Mouse (Mus musculus): Measurements from ENCODE around the gene Usp35. TPM values are rescaled to one million over a fixed set of nuclear protein-coding genes. Genes with fewer than 3 reads are reported as not detected.

The Usp35 gene
- polyA plus RNA-seq, 2 experiments, result 0.14 to 0.36 TPM

GRCm38 (mm10) chr7:97357840-97358239, 26.0 kb upstream of the Usp35 start:
- ATAC-seq (ENCODE audit: insufficient read depth) (no peak), DNase-seq (ENCODE audit: low read depth in 3 of 3, low spot score in 3 of 3) (no peak)
- TF ChIP-seq EP300 (IDR thresholded peaks at IDR 0.05; ENCODE audit: low read depth) (no peak), CTCF (IDR thresholded peaks at IDR 0.05; ENCODE audit: low read depth) (no peak)

GRCm38 (mm10) chr7:97356875-97357276, 25.1 kb upstream of the Usp35 start:
- 52% methylated on average over 5 of the region's 5 CpGs for WGBS (ENCODE audit: insufficient replicate concordance)
- H3K9ac ChIP-seq (replicated peaks), result no peak overlapping the region
- no peaks in the 10 kb centered on the region for H3K27me3 ChIP-seq (ENCODE audit: control insufficient read depth, insufficient read depth, low read length)
- H3K27ac ChIP-seq, result no peak overlapping the region
- DNase-seq (ENCODE audit: low read depth in 3 of 3, low spot score in 3 of 3) (no peak), ATAC-seq (ENCODE audit: insufficient read depth) (no peak)
- no peaks in the 10 kb centered on the region; a peak in 1 of 4 replicates for H3K4me1 ChIP-seq (replicated peaks; ENCODE audit: control insufficient read depth in 2 of 2, insufficient read depth in 2 of 2, low read length in 1 of 2)
- no peaks in the 10 kb centered on the region for H3K36me3 ChIP-seq (replicated peaks; ENCODE audit: control insufficient read depth, insufficient read depth, low read depth)
- no peak overlapping the region for H3K4me2 ChIP-seq (ENCODE audit: low read depth)
- no peak overlapping the region for H3K4me3 ChIP-seq (ENCODE audit: insufficient read depth in 1 of 2, low read depth in 2 of 2, low read length in 2 of 2)
- no peaks in the 10 kb centered on the region for H3K9me3 ChIP-seq (ENCODE audit: control insufficient read depth, low read length)
- TF ChIP-seq EP300 (IDR thresholded peaks at IDR 0.05; ENCODE audit: low read depth) (no peak), CTCF (IDR thresholded peaks at IDR 0.05; ENCODE audit: low read depth) (no peak)

More at GRCm38 (mm10) chr7:97357840-97358239, 26.0 kb upstream of the Usp35 start:
- Histone ChIP-seq H3K9ac (replicated peaks) (no peak overlapping the region), H3K27ac (no peak overlapping the region), H3K27me3 (ENCODE audit: control insufficient read depth, insufficient read depth, low read length) (no peaks in the 10 kb centered on the region), H3K9me3 (ENCODE audit: control insufficient read depth, low read length) (no peaks in the 10 kb centered on the region), H3K4me3 (ENCODE audit: insufficient read depth in 1 of 2, low read depth in 2 of 2, low read length in 2 of 2) (no peak overlapping the region), H3K4me1 (replicated peaks; ENCODE audit: control insufficient read depth in 2 of 2, insufficient read depth in 2 of 2, low read length in 1 of 2) (no peaks in the 10 kb centered on the region; a peak in 1 of 4 replicates), H3K36me3 (replicated peaks; ENCODE audit: control insufficient read depth, insufficient read depth, low read depth) (no peaks in the 10 kb centered on the region), H3K4me2 (ENCODE audit: low read depth) (no peak overlapping the region)
- 43% methylated on average over 3 of the region's 3 CpGs for WGBS (ENCODE audit: insufficient replicate concordance)

GRCm38 (mm10) chr7:97356253-97356652, 24.4 kb upstream of the Usp35 start:
- no peak overlapping the region for H3K27ac ChIP-seq
- TF ChIP-seq CTCF (IDR thresholded peaks at IDR 0.05; ENCODE audit: low read depth) (no peak), EP300 (IDR thresholded peaks at IDR 0.05; ENCODE audit: low read depth) (no peak)

GRCm38 (mm10) chr7:97355068-97355841, 23.4 kb upstream of the Usp35 start:
- Histone ChIP-seq H3K27ac (no peak overlapping the region), H3K9ac (replicated peaks) (no peak overlapping the region), H3K36me3 (replicated peaks; ENCODE audit: control insufficient read depth, insufficient read depth, low read depth) (no peaks in the 10 kb centered on the region), H3K4me1 (replicated peaks; ENCODE audit: control insufficient read depth in 2 of 2, insufficient read depth in 2 of 2, low read length in 1 of 2) (no peaks in the 10 kb centered on the region; a peak in 1 of 4 replicates), H3K4me2 (ENCODE audit: low read depth) (no peak overlapping the region), H3K9me3 (ENCODE audit: control insufficient read depth, low read length) (no peaks in the 10 kb centered on the region), H3K4me3 (ENCODE audit: insufficient read depth in 1 of 2, low read depth in 2 of 2, low read length in 2 of 2) (no peak overlapping the region), H3K27me3 (ENCODE audit: control insufficient read depth, insufficient read depth, low read length) (no peaks in the 10 kb centered on the region)
- WGBS (ENCODE audit: insufficient replicate concordance), result 37% methylated on average over 13 of the region's 13 CpGs
- DNase-seq (ENCODE audit: low read depth in 3 of 3, low spot score in 3 of 3), result no peak
- no peak for TF ChIP-seq CTCF (IDR thresholded peaks at IDR 0.05; ENCODE audit: low read depth)
- TF ChIP-seq EP300 (IDR thresholded peaks at IDR 0.05; ENCODE audit: low read depth), result no peak
- no peak for ATAC-seq (ENCODE audit: insufficient read depth)

More at GRCm38 (mm10) chr7:97356253-97356652, 24.4 kb upstream of the Usp35 start:
- Histone ChIP-seq H3K27me3 (ENCODE audit: control insufficient read depth, insufficient read depth, low read length) (no peaks in the 10 kb centered on the region), H3K4me2 (ENCODE audit: low read depth) (no peak overlapping the region), H3K4me1 (replicated peaks; ENCODE audit: control insufficient read depth in 2 of 2, insufficient read depth in 2 of 2, low read length in 1 of 2) (no peaks in the 10 kb centered on the region; a peak in 1 of 4 replicates), H3K4me3 (ENCODE audit: insufficient read depth in 1 of 2, low read depth in 2 of 2, low read length in 2 of 2) (no peak overlapping the region), H3K9me3 (ENCODE audit: control insufficient read depth, low read length) (no peaks in the 10 kb centered on the region), H3K36me3 (replicated peaks; ENCODE audit: control insufficient read depth, insufficient read depth, low read depth) (no peaks in the 10 kb centered on the region), H3K9ac (replicated peaks) (no peak overlapping the region)
- 63% methylated on average over 5 of the region's 5 CpGs for WGBS (ENCODE audit: insufficient replicate concordance)
- DNase-seq (ENCODE audit: low read depth in 3 of 3, low spot score in 3 of 3) (no peak), ATAC-seq (ENCODE audit: insufficient read depth) (no peak)

GRCm38 (mm10) chr7:97353356-97353755, 21.5 kb upstream of the Usp35 start:
- DNase-seq (ENCODE audit: low read depth in 3 of 3, low spot score in 3 of 3), result no peak
- 62% methylated on average over 6 of the region's 6 CpGs for WGBS (ENCODE audit: insufficient replicate concordance)
- no peak for ATAC-seq (ENCODE audit: insufficient read depth)
- Histone ChIP-seq H3K27ac (no peak overlapping the region), H3K27me3 (ENCODE audit: control insufficient read depth, insufficient read depth, low read length) (no peaks in the 10 kb centered on the region), H3K4me3 (ENCODE audit: insufficient read depth in 1 of 2, low read depth in 2 of 2, low read length in 2 of 2) (no peak overlapping the region), H3K9me3 (ENCODE audit: control insufficient read depth, low read length) (no peaks in the 10 kb centered on the region), H3K9ac (replicated peaks) (no peak overlapping the region), H3K4me2 (ENCODE audit: low read depth) (no peak overlapping the region), H3K4me1 (replicated peaks; ENCODE audit: control insufficient read depth in 2 of 2, insufficient read depth in 2 of 2, low read length in 1 of 2) (no peaks in the 10 kb centered on the region; a peak in 1 of 4 replicates), H3K36me3 (replicated peaks; ENCODE audit: control insufficient read depth, insufficient read depth, low read depth) (no peaks in the 10 kb centered on the region)
- TF ChIP-seq EP300 (IDR thresholded peaks at IDR 0.05; ENCODE audit: low read depth) (no peak), CTCF (IDR thresholded peaks at IDR 0.05; ENCODE audit: low read depth) (no peak)
